Mouse (Mus musculus): Measurements from ENCODE around the gene Wnt4. TPM values are rescaled to one million over a fixed set of nuclear protein-coding genes. Genes with fewer than 3 reads are reported as not detected.
A peak's percentile ranks its signal among the peaks of the same experiment; 100 is the strongest.

Wnt4 gene
- total RNA-seq, 2 experiments from 2014 or later = 5.6 to 7.2 TPM

DNA sequence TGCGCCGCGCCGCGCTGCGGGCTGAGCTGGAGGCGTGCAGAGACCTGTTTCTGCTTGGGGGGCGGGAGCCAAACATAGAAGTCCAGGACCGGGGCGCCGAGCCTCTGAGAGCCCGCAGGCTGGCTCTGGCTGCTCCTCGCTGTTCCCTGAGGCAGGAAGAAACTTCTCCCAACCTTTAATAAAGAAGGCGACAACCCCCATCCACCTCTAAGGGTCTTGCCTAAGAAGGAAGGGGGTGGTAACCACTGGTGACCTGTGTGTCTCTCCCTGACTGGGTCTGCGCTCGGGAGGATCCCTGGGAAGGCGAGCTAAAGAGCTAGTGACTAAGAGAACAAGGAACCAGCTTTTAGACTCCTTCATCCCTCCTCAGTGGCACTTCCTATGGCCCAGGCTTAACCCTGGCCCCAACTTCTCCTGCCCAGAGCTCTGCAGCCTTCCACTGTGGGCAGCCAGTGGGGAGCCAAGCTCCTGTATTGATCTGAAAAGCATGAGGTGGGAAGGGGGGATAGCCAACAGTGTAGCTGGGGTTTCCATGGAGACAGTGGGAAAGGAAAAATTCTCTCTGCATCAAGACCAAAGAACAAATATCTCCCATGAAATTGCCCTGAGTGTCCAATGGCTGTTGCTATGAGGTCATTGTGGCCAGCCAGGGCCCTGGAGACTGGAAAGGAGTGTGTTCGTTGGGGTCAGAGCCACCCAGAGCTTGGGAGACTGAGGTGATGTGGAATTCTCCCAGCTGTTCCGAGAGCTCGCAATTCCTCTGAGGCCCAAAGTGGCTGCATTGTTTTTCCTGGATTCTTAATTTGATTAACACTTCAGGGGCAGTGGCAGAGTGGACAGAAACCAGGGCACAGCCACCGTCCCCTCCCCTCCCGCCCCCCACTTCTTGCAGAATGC is 1.1 kb downstream of the Wnt4 start:
- no peak for DNase-seq (ENCODE audit: low spot score in 2 of 2)

DNA sequence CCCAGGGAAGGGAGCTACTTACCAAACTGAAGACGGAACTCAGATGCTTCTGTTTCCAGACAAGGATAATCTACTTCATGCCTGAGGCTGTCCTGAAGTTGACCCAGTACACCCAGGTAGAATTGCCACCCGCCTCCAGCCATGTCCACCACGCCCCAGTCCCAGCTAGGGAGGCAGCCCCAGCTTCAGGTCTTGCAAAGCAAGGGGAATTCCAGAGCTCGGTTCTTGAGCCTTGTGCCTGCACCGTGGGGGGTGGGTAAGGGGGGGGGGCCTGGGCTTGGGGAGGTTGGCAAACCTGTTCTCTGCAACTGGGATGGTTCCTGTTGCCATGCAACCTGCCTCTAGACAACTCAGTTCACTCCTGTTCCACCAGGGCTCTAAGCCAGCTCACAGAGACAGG is 2.1 kb downstream of the Wnt4 start:
- no peak for DNase-seq (ENCODE audit: low spot score in 2 of 2)

GRCm38 (mm10) chr4:137281273-137281672 is 4.0 kb downstream of the Wnt4 start:
- no peak for DNase-seq (ENCODE audit: low spot score in 2 of 2)

DNA sequence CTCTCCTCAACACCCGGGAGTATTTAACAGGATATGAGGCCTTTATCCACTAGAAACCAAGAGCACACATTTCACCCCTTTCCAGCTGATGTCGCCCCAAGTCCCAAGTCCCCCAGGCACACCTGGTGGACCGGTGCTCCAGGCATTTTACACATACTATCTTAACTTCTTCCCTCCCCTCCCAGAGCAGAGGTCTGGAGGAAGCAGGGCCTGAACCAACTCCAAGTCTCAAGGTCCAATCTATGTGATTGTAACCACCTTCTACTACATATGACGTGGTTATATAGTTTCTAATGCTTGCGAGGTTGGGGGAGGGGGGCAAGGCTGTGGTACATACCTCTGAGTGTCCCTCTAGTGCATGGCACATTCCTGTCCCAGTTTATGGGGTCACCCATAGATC is 4.8 kb downstream of the Wnt4 start:
- DNase-seq (ENCODE audit: low spot score in 2 of 2) = no peak

DNA sequence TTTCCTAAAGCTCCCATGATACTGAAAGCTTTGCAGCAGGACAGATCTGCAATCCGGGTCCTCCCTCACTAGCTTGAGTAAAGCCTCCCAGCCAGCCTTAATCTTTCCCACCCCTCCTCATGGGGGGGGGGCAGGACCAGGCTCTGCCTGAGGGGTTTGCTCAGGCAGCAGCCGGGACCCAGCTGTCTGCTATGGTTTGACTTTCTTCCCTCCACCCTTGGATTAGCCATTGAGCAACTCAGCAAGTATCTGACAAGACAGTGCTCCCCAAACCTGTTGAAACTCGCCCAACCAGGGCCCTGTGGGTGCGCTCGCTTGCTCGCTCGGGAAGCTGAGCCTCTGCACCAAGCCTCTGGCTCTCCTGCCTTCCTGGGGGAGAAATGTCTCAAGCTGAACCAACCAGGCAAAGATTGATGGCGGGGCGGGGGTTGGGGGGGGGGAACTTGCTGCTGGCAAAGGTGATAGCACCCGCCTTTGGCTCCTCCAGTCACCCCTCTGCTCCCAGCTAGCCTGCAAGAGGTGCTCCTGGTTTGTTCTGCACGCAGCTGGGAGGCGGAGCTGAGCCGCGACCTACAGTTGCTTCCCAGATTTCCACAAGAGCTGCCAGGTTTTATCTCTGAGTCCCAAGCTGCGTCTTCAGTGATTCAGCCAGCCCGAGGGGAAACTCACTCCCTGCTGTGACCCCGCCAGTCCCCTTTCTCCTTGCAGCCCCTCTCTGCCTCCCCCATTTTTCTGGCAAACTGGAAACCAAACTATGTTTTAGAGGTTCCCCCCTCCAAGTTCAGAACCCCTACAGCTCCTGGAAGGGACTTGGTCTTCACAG is 5.5 kb downstream of the Wnt4 start:
- DNase-seq (ENCODE audit: low spot score in 2 of 2) = no peak

DNA sequence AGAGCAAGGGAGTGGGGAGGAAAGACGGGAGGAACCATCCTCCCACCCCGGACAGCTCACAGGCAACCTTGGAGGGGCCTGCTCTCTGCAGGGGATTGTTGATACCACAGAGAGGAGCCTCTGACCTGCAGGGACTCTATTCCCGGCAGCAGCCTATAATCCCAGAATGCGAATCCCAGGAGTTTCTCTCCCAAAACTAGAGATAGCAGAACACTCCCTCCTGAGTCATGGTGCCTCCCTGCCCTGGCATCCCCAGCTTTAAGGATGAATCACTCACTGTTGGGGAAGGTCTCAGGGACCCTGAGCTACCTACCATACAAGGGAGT is 6.1 kb downstream of the Wnt4 start:
- DNase-seq (ENCODE audit: low spot score in 2 of 2) = no peak

GRCm38 (mm10) chr4:137285876-137286661 is 8.8 kb downstream of the Wnt4 start:
- DNase-seq (ENCODE audit: low spot score in 2 of 2) = no peak

DNA sequence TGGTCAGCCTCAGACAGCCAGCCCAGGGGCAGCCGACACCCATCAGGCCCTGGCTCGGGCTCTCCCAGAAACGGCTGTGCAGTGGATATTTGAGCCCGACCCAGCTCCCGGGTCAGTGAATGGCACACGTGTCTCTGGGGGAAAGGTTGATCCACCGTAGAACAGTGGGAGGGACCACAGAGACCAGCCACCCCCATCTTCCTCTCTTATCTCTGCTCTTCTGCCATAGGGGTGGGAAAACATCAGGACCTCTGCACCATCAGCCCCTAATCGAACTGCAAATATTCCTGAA is 9.3 kb downstream of the Wnt4 start:
- no peak for DNase-seq (ENCODE audit: low spot score in 2 of 2)

GRCm38 (mm10) chr4:137287206-137287605 is 9.9 kb downstream of the Wnt4 start:
- no peak for DNase-seq (ENCODE audit: low spot score in 2 of 2)

DNA sequence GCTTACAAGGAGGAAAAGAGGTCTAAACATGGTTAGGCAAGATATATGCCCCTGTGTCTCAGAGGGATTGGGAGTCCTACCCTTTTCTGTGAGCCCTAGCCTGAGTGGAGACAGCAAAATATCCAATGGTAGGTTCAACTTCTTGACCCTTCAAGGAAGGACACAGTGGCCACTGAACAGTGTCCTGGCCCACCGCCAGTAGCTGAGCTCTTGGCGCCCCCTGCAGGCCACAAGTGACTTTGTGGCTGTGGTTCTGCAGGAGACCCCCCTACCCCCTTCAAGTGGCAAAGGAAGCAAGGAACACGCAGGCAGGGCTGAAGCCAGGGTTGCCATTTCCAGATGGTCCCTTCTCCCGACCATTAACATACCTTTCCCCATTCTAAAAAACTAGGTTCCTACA is 10.5 kb downstream of the Wnt4 start:
- no peak for DNase-seq (ENCODE audit: low spot score in 2 of 2)

GRCm38 (mm10) chr4:137289701-137290100 is 12.4 kb downstream of the Wnt4 start:
- DNase-seq (ENCODE audit: low spot score in 2 of 2) = no peak

DNA sequence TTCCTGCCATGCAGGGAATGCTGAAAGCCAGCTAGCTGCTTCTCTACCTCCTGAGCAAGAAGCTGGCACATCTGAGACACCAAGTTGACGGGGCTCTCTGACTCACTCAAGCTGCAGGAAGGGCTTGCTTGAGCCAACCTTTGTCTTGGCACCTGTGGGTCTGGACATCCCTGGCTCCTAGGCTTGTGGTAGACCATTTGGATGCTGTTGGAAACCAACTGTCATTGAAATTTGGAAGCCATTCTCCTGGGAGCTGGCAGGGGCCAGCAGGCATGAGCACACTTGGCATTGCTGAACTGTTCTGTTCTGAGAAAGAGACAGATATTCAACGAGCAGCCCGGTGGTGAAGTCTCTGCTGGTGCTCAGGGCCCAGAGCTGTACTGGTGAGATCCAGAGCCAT is 13.0 kb downstream of the Wnt4 start:
- DNase-seq (ENCODE audit: low spot score in 2 of 2) = peak in 1 of 2 experiments; percentile 53

GRCm38 (mm10) chr4:137292625-137293024 is 15.3 kb downstream of the Wnt4 start:
- DNase-seq (ENCODE audit: low spot score in 2 of 2) = no peak

DNA sequence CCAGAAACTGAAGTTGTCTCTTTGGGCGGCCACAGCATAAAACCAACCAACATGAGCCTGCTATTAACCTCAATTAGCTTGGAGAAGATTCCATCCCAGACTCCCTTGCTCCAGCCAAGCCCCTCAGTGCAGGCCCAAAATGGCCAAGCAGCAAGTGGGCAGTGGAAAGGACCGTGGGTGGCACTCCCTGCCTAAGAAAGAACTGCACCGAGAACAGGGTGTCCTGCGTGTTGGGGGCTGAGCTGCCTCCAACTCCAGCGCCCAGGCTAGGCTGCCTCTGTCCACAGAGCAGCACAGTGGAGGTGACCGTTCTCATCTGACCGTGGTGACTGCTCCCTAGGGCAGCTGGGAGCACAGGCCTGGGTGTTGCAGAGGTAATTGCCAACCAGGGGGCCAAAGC is 16.7 kb downstream of the Wnt4 start:
- DNase-seq (ENCODE audit: low spot score in 2 of 2) = no peak

- DNase-seq (ENCODE audit: low spot score in 2 of 2) = no peak
Observed at GRCm38 (mm10) chr4:137294474-137294873, 17.2 kb downstream of the Wnt4 start.

GRCm38 (mm10) chr4:137294951-137295350 is 17.7 kb downstream of the Wnt4 start:
- no peak for DNase-seq (ENCODE audit: low spot score in 2 of 2)

DNA sequence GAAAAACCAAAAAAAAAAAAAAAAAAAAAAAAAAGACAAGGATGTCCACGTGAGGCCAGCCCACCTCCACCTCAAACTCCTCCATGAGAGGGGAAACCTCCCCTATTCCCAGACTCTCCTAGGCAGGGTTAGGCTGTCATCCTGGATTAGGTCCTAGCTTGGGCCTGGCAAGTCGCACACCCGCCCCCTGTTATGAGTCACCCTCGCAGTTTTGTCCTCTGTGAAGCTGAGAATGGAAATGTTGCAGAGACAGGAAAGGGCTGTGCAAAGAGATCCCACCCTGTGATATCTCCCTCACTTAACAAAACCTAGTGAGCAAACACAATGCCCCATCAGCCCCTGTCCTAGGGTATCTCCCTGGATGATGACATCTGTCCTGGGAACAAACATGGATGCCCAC is 20.3 kb downstream of the Wnt4 start:
- DNase-seq (ENCODE audit: low spot score in 2 of 2) = peak in 1 of 2 experiments; percentile 62

- DNase-seq (ENCODE audit: low spot score in 2 of 2) = no peak
Observed at GRCm38 (mm10) chr4:137298406-137298805, 21.1 kb downstream of the Wnt4 start.

DNA sequence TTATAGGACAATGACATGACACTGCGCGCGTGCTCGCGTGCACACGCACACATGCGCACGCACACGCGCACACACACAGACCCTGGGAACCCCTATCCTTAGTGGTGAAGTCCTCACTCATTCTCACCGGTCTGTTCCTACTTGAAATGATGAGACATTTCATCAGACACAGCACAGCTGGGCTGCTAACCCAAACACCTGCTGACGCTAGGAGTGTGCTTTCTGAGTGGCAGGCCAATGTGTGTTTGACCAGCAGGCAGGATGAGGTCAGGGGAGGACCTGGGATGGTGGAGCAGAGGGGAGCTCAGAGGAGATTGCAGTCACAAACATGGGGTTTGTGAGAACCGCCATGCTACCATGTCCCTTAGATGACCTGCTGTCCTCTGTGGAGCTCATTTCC is 22.9 kb downstream of the Wnt4 start:
- no peak for DNase-seq (ENCODE audit: low spot score in 2 of 2)

GRCm38 (mm10) chr4:137301635-137302034 is 24.3 kb downstream of the Wnt4 start:
- DNase-seq (ENCODE audit: low spot score in 2 of 2) = no peak

DNA sequence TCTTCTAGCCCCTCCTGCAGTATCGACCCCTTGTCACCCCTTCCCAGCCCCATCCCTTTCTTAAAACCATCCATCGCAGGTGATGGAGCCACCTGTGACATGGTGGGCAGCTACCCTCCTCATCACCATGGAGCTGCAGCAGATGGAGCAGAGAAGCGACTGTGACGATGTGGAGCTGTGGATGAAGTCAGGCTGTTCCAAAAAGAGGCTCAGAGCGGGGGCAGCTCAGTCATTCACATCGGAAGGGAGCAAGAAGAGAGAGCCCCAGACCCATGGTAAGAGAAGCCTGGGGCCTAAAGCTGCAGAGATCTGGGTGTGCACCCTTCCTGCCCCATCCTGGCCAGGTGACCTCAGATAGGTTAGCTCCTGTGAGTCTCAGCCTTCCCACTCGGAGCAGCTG is 26.8 kb downstream of the Wnt4 start:
- peak in 1 of 2 experiments; percentile 31 for DNase-seq (ENCODE audit: low spot score in 2 of 2)

DNA sequence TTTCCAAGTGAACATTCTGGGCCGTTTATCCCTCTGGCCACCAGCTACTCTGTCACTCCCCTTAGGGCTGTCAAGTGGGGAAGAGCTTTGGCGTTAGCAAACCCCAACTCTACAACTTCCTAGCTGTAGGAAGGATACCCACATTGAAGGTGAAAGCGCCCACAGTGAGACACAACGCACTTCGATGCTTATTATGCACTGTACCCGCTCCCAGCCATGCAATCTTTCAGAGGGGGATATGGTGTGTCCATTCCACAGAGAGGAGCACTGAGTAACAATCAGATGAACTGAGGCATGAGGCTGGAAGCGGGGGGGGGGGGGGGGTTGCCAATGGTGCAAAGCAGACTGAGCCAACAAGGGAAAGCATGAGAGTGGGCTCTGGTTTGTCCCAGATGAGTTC is 27.8 kb downstream of the Wnt4 start:
- DNase-seq (ENCODE audit: low spot score in 2 of 2) = no peak
